Mouse (Mus musculus) monocyte, adult 5-6 weeks (primary cell): Measurements from ENCODE around the gene Fabp2. TPM values are rescaled to one million over a fixed set of nuclear protein-coding genes. Genes with fewer than 3 reads are reported as not detected.
"Not testable (repeated sequence)": the region's sequence is repeated elsewhere in the genome, so short reads cannot be mapped to it uniquely, and the experiment has no call there.

Experiments used
- ATAC-seq: fragments of 153-309, 156-312 bp; replicated peaks from 2 replicates; pipeline ENCODE4 v1.8.0; 2017; ENCODE audit warnings: mild to moderate bottlenecking; ENCODE audit not compliant: low TSS enrichment, insufficient number of reproducible peaks, severe bottlenecking, poor library complexity, low FRiP score
- total RNA-seq: library from RNA; stranded (forward); fragments of 200-1000, 200-491, 200-594 nt; gene quantifications from 3 replicates; pipeline ENCODE4 v1.2.3, GENCODE M21; 2017

Gene Fabp2
- total RNA-seq, 1 experiment from 2014 or later = not detected

DNA sequence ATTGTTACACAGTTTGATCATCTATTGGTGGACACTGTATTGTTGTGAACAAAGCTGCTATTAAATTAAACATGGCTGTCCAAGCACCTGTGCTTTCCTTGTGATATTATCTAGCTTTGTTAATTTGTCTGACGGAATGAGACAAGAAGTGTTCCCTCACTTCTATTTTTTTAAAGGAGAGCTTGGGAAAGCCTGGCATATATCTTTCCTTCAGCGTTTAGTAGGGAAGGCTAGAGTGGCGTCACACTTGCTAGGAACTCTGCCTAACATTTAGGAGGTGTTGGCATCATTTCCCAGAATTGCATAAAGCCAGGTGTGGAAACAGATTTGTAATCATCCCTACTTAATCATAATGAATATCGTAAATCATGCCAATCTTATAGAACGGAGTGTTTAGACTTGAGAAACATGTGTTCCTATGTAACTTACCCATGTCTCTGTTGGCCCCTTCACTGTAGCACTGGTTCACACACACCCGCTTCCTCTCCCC lies 21.4 kb downstream of the Fabp2 start:
- no peak for ATAC-seq

DNA sequence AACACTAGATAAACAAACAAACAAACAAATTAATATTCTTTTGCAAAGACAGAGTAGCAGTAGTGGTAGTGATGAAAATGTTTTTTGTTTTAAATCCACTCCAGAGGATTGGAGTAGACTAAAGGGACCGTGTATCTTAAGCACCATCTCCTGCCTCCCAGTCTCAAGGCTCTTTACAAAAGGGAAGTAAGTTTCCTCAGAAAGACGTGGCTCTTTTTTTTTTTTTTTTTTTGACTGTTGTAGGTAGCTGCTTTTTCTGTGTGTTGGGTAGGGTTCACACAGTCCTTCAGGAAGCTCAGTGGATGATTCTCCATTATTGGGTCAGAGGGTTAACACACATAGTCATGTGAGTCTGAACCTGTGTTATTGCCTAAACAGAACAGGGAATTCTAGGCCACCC lies 23.8 kb downstream of the Fabp2 start:
- no peak for ATAC-seq

DNA sequence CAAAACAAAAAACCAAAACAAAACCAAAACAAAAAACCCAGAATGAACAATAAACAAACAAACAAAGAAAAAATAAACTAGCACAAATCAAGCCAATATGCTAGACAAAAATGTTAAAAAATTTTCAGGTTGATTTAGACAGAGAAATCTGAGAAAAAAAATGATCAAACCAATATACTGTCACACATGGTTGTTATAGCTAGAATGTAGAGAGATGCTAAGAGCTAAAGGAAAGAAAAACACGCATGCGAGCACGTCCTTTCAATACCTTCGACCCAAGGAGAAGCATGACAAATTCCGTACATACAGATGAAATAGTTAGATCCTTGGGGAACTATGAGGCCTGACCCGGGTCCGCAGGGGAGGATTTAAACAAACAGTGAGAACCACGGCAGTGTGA lies 24.4 kb downstream of the Fabp2 start, which contains the start of gene Gm10959:
Gene Gm10959, minus strand, starts transcription at position 101 of the 400 bp plus-strand sequence.
- no peak for ATAC-seq

DNA sequence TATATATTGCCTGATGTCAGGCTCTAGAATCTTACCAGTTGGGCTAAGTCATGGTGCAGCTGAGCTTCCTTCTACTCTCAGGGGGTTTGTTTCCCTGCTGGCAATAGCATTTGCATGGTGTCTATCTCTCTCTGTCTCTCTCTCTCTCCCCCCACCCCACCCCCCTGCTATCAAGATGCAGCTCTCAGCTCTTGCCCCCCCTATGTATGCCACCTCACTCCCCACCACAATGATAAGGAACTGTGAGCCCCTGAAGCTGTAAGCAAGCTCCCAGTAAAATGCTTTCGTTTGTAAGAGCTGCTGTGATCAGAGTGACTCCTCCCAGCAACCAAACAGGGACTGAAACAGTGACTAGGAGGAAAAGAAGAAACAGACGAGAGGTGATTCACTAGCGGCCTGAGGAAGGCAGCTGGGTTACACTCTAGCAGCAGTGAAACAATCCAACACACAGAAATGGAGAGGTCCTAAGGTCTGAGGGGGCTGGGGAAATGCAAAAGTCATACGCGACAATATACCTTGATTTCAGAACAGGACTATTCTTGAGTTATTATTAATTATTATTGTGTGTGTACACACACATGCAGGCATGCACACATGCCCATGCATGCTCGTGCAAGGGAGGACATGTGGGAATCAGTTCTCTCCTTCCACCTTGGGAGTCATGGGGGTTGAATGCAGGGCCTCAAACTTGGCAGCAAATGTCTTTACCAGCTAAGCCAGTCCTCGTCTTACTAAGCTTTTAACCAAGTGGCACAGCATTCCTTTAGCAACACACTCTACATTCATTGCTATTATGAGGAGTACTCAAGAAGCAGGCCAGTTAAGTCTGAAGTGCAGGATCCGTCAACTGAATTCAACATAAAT lies 25.9 kb downstream of the Fabp2 start:
- no peak for ATAC-seq

DNA sequence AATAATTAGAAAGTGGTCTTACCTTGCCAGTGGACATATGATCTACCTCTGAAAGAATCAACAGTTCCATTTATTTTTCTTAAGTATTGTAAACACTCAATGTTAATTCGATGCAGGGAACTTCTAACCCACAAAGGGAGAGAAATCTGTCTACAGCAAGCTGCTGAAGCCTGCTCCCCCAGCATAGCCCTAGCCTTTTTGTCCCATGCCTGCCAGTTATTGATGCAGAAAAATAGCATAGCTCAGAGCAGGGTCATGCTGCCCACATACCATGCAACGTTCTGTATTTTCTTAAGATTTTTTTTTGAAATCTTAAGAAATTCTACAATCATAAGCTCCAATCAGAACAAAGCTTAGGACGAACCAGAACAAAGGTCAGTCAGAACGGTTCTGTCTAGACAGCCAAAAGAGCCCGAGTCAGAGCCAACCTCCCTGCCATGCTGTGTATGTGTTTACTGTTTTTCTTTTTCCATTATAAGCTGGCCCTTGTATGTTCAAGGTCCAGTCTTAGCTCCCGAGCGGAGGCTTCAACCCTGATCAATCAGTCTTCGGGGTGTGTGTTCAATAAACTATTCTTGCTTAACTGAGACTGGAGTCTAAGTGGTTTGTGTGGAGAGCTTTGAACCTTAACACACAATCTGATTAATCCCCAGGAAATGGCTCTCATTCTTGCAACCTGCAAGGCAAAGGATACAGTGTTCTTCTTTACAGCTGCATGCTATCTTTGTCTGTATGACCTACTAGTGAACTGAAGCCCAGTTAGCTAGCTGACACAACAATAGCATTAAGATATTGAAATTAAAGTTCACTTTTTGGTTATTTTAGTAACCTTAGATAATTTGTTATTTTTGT lies 27.0 kb downstream of the Fabp2 start:
- no peak for ATAC-seq

DNA sequence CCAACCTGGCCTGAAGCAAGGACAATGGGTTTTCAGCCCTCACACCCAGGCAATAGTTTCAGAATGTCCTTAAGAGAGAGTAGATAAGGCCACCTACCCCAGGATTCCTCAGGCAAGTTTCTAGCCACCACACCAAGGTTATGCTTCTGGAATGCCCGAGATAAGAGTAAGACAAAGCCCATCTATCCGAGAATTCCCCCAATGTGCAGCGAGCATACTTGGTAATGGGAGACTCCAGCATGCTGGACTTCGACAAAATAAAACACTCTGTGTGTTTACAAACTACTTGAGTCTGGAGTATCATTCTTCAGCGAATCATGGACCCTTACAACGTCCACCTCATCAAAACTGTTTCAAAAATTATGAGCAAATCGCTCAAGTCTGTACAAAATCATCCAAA lies 28.3 kb downstream of the Fabp2 start:
- ATAC-seq = no peak

GRCm38 (mm10) chr3:122924009-122924914 lies 29.4 kb downstream of the Fabp2 start, which contains the start of gene 1810037I17Rik:
Gene 1810037I17Rik (plus strand): TSS chr3:122924203.
- ATAC-seq = peak; percentile 84

DNA sequence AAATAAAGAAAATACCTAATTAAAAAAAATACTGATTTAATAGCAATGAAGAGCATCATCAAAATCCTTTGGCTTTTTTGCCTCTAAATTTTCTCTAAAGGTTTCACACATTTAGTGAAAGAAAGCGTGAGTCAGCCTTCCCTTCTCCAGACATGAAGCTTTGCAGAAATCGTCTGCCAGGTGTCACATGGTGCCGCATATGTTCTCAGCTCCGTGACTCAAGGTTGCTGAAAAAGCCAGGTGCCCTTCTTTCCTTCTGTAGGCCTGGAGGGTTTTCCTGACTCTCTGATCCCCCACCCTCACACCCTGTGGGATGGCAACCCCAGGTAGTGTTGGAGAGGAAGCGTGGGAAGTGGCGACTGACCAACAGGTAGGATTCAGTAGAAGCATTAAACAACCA lies 34.9 kb downstream of the Fabp2 start:
- no peak for ATAC-seq

DNA sequence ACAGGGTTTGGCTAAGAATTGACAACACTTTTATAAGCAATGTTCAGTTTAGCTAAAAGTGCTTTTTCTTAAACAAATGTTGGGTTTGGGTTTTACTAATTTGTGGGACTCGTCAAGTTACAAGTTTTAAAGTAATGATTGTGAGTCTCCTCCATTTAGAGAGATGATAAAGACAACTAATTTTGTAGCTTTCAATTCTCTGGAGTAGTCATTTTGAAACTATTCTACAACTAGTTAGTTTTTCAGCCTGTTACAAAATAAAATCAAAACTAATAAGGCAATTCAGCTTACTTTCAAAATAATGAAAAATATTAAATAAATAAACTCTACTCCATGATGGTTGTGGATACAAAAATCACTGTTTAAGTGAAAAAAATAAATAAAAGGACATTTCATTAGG lies 37.6 kb downstream of the Fabp2 start:
- ATAC-seq = no peak

- not testable (repeated sequence) for ATAC-seq
These were observed 42.3 kb downstream of the Fabp2 start for GRCm38 (mm10) chr3:122937176-122937575.

GRCm38 (mm10) chr3:122939215-122939614 lies 44.3 kb downstream of the Fabp2 start:
- ATAC-seq = no peak

DNA sequence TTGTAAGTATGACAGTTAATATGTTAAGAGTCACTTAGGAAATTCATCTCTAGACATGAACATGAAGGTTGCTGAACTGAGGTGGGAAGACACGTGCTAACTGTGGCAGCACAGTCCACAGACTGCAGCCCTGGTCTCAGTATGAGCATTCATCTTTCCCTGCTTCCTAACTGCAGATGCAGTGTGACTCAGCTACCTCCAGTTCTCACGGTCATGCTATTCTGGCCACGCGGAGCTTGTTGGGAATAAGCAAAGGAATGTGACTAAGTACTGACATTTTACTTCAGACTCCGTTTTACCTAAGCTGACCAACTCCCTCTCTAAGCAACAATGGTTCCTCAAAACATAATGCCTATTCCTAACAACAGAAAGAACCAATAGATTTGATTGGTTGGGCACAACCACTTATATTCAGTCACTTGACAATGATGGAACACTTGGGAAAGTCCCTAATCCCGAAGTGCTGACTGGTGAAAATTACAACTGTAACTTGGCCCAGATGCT lies 48.6 kb downstream of the Fabp2 start:
- no peak for ATAC-seq

Other genes starting within 250 kb of the Fabp2 start
- 7.0 to 27.5 TPM (median 13.1 TPM) in 3 replicates for gene Pde5a, start 166.1 kb upstream of the Fabp2 start, total RNA-seq
- gene Gm10959, start 24.3 kb downstream of the Fabp2 start, total RNA-seq = not detected in 3 replicates
- gene 1810037I17Rik, start 29.1 kb downstream of the Fabp2 start, total RNA-seq = 21.4 to 34.4 TPM (median 33.6 TPM) in 3 replicates
- gene Usp53, start 89.4 kb downstream of the Fabp2 start, total RNA-seq = 8.3 to 21.2 TPM (median 8.7 TPM) in 3 replicates
- not detected in 3 replicates for gene Myoz2, start 139.9 kb downstream of the Fabp2 start, total RNA-seq